Mouse (Mus musculus) bone marrow macrophage, adult 2 months (primary cell): ENCODE data around the gene Gabrb1. TPM values are rescaled to one million over a fixed set of nuclear protein-coding genes. Genes with fewer than 3 reads are reported as not detected.

ENCODE experiments used
- H3K27ac ChIP-seq: 2 replicates; pipeline ENCODE4 v1.5.1; 2012; ENCODE audit warnings: low read depth, low read length; ENCODE audit not compliant: insufficient read depth
- H3K4me1 ChIP-seq: 2 replicates; pipeline ENCODE4 v1.6.1; 2012; ENCODE audit warnings: low read length; ENCODE audit not compliant: control insufficient read depth, insufficient read depth
- H3K4me3 ChIP-seq: 2 replicates; pipeline ENCODE4 v1.5.1; 2012; ENCODE audit warnings: mild to moderate bottlenecking, low read length, moderate library complexity; ENCODE audit not compliant: insufficient read depth
- CTCF ChIP-seq: IDR thresholded peaks from 2 replicates; pipeline ENCODE4 v1.5.1; 2012; ENCODE audit warnings: low read depth, mild to moderate bottlenecking, low read length, moderate library complexity
- POLR2A ChIP-seq: IDR thresholded peaks from 2 replicates; pipeline ENCODE4 v1.6.1; 2012; ENCODE audit warnings: mild to moderate bottlenecking, low read depth, low read length, borderline replicate concordance
- polyA plus RNA-seq: library from polyadenylated mRNA; stranded (reverse); fragments of >200 nt; gene quantifications from 2 replicates; pipeline ENCODE4 v1.2.4, GENCODE M21; 2012; ENCODE audit not compliant: missing spikeins, insufficient read depth, insufficient read length

Gabrb1 gene
- polyA plus RNA-seq, 1 experiment: not detected

DNA sequence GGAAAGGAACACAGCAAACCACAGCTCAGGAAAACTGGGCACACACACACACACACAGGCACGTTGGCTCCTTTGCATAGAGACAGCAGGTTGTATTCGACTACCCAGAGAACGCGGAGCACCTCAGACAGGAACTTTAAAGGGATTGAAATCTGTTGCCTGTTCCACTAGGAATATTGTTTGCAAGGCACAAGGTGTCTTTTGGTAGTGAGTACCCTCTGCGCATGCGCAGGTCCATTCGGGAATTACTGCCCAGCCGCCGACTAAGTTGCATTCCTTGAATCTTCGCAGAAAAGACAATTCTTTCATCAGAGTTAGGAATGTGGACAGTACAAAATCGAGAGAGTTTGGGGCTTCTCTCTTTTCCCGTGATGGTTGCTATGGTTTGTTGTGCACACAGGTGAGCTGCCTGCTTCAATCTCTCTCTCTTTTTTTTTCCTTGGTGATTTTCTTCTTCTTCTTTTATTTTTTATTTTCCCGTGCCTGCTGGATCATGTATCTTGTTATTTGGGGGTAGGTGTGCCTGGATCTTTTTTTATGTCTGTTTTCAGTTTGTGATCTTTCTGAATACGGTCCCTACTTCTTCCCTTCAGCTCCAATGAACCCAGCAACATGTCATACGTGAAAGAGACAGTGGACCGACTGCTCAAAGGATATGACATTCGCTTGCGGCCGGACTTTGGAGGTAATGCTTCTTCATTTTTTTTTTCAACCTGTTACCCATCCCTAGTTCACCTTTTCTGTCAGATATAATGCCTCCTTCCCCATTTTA lies 42.0 kb downstream of the Gabrb1 start:
- Histone ChIP-seq H3K27ac (no peak overlapping the region), H3K4me3 (no peak overlapping the region), H3K4me1 (no peaks in the 10 kb centered on the region)
- TF ChIP-seq CTCF (no peak), POLR2A (no peak)

DNA sequence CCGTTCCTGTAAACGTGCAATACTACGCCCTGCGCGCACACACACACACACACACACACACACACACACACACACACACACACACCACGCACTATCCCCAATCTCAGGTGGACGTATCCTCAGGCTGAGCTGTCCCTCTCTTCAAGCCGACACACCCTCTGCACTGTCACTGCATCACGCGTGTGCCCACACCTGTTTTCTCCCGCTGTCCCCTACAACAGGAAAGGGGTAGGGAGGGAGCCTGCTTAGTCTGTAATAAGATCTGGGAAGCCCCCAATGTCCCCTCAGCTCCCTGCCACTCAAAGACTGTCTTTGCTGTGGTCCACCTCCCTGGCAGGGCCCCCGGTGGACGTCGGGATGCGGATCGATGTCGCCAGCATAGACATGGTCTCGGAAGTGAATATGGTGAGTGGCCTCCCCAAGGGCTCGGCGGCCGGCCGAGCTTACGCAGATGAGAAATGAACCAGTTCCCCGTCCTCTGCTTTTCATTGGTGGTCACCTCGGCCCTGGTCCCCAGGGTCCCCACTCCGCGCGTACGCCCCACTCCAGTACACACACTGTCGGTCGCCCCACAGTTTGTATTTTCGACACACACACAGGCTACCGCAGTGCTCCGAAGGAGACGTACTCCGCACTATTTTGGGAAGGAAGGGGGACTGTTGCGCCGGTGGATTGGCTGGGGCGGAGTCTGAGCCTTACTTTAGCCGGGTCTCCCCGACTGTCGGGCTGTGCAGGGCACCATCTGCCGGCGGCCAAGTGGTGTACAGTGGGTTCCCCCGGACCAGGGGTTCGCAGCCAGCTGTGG lies 42.8 kb downstream of the Gabrb1 start:
- no peak overlapping the region for H3K27ac ChIP-seq
- no peaks in the 10 kb centered on the region for H3K4me1 ChIP-seq
- TF ChIP-seq POLR2A (no peak), CTCF (no peak)
- H3K4me3 ChIP-seq: peak overlapping the region; percentile 11

DNA sequence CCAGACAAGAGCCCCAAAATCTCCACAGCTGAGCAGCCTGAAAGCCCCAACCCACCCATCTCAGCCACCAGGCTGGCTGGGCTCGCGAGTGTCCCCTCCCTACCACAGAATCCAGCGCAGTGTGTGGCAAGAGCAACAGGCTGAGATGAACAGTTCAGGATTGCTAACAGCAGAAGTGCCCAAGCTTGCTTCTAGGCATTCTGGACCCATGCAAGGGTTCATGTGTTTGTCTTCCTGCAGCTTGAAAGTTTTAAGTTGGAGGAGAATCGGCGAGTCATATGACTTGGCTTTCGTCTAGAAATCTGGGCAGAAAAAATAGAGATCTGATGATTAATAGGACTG lies 43.3 kb downstream of the Gabrb1 start:
- H3K4me3 ChIP-seq: peak overlapping the region; percentile 11
- no peak overlapping the region for H3K27ac ChIP-seq
- no peak for TF ChIP-seq POLR2A
- no peak for TF ChIP-seq CTCF

DNA sequence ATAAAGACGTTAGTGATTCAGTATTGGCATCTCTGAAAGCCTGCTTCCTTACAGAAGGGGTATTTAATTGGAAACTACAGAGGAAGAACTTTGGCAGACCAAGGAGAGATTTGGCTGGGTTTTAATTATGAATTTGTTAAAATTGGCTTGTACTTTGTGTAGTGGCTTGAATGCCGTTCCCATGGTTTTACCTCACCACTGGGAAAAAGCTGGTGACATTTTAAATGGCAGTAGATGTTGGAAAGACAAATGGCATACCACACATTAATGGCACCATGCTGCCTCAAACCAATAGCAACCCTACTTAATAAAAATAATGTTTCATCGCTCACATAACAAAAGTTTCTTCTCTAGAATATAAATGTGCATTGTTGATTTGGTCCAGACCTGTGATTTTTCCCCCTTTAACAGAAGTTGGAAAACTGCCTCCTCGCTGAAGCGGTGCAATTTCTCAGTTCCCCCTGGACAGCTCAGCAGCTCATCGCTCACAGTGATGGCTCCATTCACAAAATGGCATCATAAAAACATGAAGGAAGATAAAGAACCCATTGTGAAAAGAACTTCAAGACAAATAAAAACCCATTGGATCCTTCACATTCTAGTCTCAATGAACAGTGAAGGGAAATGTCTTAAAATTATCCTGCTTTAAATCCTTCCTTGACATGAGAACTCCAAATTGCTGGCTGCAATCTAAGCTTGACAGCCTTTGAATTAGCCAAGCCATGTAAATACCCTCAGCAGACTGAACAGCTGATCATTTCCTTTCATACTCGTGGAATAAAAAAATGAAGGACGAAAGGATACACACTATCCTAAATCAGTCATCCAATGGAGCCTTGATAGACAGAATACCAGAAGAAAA lies 75.2 kb downstream of the Gabrb1 start:
- no peak overlapping the region for H3K27ac ChIP-seq
- TF ChIP-seq POLR2A: no peak
- no peak for TF ChIP-seq CTCF
- H3K4me3 ChIP-seq: no peak overlapping the region
- no peaks in the 10 kb centered on the region for H3K4me1 ChIP-seq

More for the DNA sequence above, 43.3 kb downstream of the Gabrb1 start:
- no peaks in the 10 kb centered on the region for H3K4me1 ChIP-seq

DNA sequence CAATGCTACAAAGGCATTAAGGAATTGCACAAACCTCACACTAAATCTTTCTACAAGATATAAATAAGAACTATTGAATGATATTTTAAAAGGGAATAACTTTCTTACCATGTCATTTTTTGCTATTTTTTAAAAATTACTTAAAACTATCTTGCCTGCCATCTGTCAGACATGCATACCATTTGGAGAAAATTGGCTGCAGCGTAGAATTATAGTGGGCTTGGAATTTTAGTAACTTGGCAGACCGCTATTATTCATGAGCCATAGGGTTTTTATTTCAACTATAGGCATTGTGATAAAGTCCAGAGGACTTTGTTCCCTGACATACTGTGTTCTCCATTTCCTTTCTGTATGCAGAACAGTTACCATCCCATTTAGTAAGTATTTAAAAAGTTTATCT lies 89.5 kb downstream of the Gabrb1 start:
- TF ChIP-seq POLR2A (no peak), CTCF (no peak)
- H3K4me3 ChIP-seq: no peak overlapping the region

DNA sequence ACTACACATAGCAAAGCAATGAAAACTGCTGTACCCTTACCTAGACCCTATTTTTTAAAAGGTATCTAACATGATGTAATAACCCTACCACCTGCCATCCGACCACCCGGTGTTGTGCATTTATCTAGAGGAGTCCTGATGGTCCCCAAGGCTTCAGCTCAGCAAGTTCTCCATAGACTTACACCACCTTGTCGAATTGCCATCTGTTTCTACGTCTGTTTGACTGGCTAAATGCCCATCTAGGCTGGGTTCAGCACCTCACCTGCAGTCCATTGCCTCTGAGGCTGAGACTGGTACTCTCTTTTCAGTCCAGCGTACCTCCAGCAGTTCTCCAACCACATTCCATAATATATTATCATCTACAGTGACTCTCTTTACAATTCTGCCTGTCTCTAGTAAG lies 96.1 kb downstream of the Gabrb1 start:
- no peak overlapping the region for H3K4me3 ChIP-seq
- H3K4me1 ChIP-seq: no peaks in the 10 kb centered on the region
- no peak for TF ChIP-seq CTCF
- TF ChIP-seq POLR2A: no peak
- H3K27ac ChIP-seq: no peak overlapping the region

More for the DNA sequence above, 89.5 kb downstream of the Gabrb1 start:
- no peaks in the 10 kb centered on the region for H3K4me1 ChIP-seq
- no peak overlapping the region for H3K27ac ChIP-seq

DNA sequence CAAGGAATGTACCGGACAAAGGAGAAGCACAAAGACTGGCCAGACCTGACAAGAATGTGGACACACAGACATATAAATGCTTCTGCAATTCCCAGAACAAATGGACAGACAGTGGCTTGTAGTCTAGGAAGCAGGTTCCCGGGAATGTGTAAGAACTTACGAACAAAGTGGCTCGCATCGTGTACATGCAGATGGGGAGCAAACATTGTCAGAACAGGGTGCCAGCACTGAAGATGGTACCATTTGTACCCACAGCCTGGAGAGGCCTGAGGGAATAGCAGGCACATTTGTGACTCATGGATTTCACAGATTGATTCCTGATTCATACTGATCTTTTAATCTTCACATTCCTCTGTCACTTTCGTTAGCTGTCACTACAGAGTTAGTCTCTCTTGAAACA lies 103.2 kb downstream of the Gabrb1 start:
- Histone ChIP-seq H3K4me3 (no peak overlapping the region), H3K4me1 (no peaks in the 10 kb centered on the region), H3K27ac (no peak overlapping the region)
- TF ChIP-seq POLR2A (no peak), CTCF (no peak)

DNA sequence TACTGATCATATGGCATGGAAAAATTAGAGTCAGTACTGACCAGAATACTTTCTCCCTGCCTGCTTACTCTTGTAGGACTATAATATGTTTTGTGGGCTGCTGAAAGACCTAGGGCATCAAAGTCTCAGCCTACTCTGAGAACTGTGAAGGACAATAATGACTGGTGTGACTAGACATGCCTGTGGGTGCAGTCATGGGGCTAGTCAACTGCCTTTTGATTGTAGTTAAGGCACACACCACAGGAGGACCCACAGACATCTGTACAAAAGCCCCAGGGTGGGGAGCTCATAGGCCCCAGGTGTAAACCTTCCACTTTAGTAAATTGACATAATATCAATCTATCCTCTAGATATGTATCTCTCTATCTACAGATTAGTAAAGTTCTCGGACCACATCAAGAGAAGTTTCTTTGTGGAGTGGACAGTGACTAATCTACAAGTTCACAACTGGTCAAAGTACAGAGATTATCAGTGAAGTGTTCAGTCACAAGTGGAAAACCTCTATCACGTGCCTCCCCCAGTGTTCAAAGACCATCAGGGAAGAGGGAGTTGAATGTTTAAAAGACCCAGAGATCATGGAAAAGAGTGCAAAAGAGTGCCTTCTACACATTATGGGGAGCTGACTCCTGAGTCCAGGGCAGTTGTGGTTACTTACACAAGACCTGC lies 123.7 kb downstream of the Gabrb1 start:
- Histone ChIP-seq H3K4me1 (no peaks in the 10 kb centered on the region), H3K27ac (no peak overlapping the region), H3K4me3 (no peak overlapping the region)
- TF ChIP-seq CTCF (no peak), POLR2A (no peak)

DNA sequence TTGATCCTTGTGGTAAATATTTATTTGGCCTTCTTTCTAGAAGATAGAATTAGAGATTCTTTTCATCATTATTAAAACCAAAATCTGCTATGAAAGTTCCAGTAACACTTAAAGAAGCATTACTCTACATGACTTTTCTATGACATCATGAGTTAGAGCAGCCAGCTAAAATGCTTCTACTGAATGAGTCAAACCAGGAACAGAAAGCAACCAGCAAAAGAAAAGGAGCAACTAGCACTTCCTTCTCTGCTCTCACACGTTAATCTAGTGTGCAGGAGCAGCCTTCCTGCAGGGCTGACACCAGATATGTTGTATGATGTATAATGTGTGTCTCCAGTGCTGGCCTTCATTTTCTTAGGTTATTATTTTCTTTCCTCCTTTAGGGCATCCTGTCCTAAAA lies 164.9 kb downstream of the Gabrb1 start:
- H3K4me3 ChIP-seq: no peak overlapping the region
- H3K4me1 ChIP-seq: no peaks in the 10 kb centered on the region
- no peak overlapping the region for H3K27ac ChIP-seq

More for the DNA sequence above, 164.9 kb downstream of the Gabrb1 start:
- no peak for TF ChIP-seq CTCF
- no peak for TF ChIP-seq POLR2A
